Mouse (Mus musculus) hindbrain, embryonic 16.5 days (tissue): ENCODE measurements around the gene Cbx8. TPM values are rescaled to one million over a fixed set of nuclear protein-coding genes. Genes with fewer than 3 reads are reported as not detected.

Source experiments
- ATAC-seq: fragments of 200-750 bp; cut with Nextera tagmentation; 2 replicates; pipeline ENCODE4 v1.8.0; 2017; ENCODE audit warnings: moderate TSS enrichment, moderate library complexity
- H3K27ac ChIP-seq: fragments of 300-500 bp; sonication (generic); 2 replicates; pipeline ENCODE4 v1.5.1; 2014; ENCODE audit warnings: low read depth, mild to moderate bottlenecking, control low read depth, low read length, moderate library complexity
- H3K27me3 ChIP-seq: fragments of 300-500 bp; sonication (generic); replicated peaks from 2 replicates; pipeline ENCODE4 v1.6.1; 2014; ENCODE audit warnings: low read length; ENCODE audit not compliant: control insufficient read depth, insufficient read depth
- H3K36me3 ChIP-seq: fragments of 300-500 bp; sonication (generic); 2 replicates; pipeline ENCODE4 v1.6.1; 2014; ENCODE audit warnings: mild to moderate bottlenecking, low read length, moderate library complexity, mixed read lengths; ENCODE audit not compliant: control insufficient read depth, insufficient read depth
- H3K4me1 ChIP-seq: fragments of 300-500 bp; sonication (generic); 2 replicates; pipeline ENCODE4 v1.6.1; 2014; ENCODE audit warnings: low read depth, low read length; ENCODE audit not compliant: control insufficient read depth, insufficient read depth
- H3K4me2 ChIP-seq: fragments of 300-500 bp; sonication (generic); 2 replicates; pipeline ENCODE4 v1.6.1; 2014; ENCODE audit warnings: mild to moderate bottlenecking, low read length, control low read depth, moderate library complexity
- H3K4me3 ChIP-seq: fragments of 300-500 bp; sonication (generic); 2 replicates; pipeline ENCODE4 v1.5.1; 2014; ENCODE audit warnings: mild to moderate bottlenecking, low read length, control low read depth, moderate library complexity
- H3K9ac ChIP-seq: fragments of 300-500 bp; sonication (generic); 2 replicates; pipeline ENCODE4 v1.6.1; 2014; ENCODE audit warnings: low read depth, mild to moderate bottlenecking, control low read depth, low read length, moderate library complexity
- H3K9me3 ChIP-seq: fragments of 300-500 bp; sonication (generic); 2 replicates; pipeline ENCODE4 v1.6.1; 2014; ENCODE audit warnings: mild to moderate bottlenecking, low read length, moderate library complexity; ENCODE audit not compliant: control insufficient read depth
- WGBS: fragments of 180-500 bp; shearing (Covaris S2); extraction: QIAGEN DNeasy Blood & Tissue Kit; methylation state at CpG from one replicate; pipeline ENCODE4 v1.1.7; 2014; 5-methylcytosine and 5-hydroxymethylcytosine counted together
- polyA plus RNA-seq: library from polyadenylated mRNA; unstranded; fragments of >200 nt; fragmentation: Nextera tagmentation; extraction: Ambion mirVana; gene quantifications from 2 replicates; pipeline ENCODE4 v1.2.1, GENCODE M21; 2015

Gene Cbx8
- polyA plus RNA-seq, 1 experiment from 2014 or later, result 9.5 TPM

DNA sequence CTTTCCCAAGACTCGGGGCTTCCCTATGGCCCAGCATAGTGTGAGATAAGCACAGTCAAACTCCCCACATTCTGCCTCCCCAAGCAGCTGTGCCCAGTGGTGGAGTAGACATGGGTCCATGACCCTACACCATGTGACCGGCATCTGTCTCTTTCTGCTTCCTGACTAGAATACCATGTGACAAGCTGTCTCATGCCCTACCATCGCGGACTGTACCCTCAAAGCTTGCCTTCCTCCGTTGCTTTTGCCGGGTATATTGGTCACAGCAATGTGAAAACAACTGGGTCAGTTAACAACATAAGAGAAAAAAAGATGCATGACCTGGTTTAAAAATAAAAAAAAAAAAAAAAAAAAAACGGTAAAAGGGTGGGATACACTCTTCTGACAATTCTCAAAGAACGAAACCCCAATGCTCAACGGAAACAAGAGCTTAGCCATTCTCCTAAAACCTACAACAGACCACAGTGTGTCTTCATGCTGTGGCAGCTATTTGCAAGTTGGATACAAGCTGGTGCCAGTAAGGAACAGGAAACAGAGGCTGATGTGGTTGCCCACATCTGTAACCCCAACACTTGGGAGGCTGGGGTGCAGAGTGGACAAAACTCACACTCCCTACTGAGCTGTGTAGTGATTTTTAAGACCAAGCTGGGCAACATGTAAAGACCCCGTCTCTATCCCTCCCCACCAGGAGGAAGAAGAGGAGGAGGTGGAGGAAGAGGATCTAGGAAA lies 35.1 kb downstream of the Cbx8 start:
- 89% methylated on average over 10 of the region's 10 CpGs for WGBS
- Histone ChIP-seq H3K27me3 (no peaks in the 10 kb centered on the region), H3K36me3 (no peaks in the 10 kb centered on the region), H3K4me1 (no peaks in the 10 kb centered on the region), H3K4me2 (no peak overlapping the region), H3K9me3 (no peaks in the 10 kb centered on the region), H3K4me3 (no peak overlapping the region), H3K9ac (no peak overlapping the region), H3K27ac (no peak overlapping the region)
- ATAC-seq, result no peak

DNA sequence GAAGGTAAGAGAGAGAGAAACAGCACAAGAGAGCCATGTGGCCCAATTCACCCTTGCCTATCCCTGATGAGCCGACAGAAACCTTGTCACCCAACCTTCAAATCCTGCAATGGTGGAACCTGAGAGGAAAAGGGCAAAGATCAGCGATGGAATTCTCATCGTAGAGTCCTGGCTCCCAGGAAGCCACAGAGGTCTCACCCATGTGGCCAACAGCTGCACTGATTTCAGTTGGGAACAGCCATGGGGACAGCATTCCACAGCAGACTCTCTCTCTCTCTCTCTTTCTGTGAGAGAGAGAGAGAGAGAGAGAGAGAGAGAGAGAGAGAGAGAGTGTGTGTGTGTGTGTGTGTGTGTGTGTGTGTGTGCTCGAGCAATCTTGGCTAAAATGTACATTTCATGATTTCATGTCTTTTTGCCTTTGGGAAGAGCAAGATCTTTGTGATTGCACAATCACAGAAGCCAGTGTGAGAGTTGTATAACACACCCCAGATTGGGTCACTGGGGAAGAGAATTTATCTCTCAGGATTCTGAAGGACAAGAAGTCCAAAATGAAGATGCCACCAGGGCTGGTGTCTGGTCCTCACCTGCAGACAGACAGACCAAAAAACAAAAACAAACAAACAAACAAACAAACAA lies 39.2 kb downstream of the Cbx8 start:
- Histone ChIP-seq H3K36me3 (no peaks in the 10 kb centered on the region), H3K4me3 (no peak overlapping the region), H3K27me3 (no peaks in the 10 kb centered on the region), H3K4me1 (peaks cover 19% of the 10 kb centered on the region), H3K27ac (no peak overlapping the region), H3K9ac (no peak overlapping the region), H3K4me2 (no peak overlapping the region), H3K9me3 (no peaks in the 10 kb centered on the region)
- 74% methylated on average over 4 of the region's 4 CpGs for WGBS
- no peak for ATAC-seq

DNA sequence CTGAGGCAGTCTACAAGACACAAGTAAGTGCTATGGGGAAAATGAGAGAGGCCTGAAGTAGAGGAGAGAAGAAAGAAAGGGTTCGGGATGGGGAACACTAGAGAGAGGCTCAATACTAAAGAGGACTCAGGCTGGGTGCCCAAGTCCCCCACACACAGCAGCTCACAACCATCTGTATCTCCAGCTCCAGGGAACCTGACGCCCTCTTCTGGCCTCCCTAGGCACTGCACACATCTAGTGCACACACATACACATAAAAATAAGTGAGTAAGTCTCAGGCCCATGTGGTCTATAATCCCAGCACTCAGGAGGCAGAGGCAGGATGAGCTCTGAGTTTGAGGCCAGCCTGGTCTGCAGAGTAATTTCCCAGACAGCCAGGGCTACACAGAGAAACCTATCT lies 39.9 kb downstream of the Cbx8 start:
- Histone ChIP-seq H3K4me2 (no peak overlapping the region), H3K9ac (no peak overlapping the region), H3K36me3 (no peaks in the 10 kb centered on the region), H3K27ac (no peak overlapping the region), H3K4me3 (no peak overlapping the region), H3K4me1 (peaks cover 19% of the 10 kb centered on the region), H3K27me3 (no peaks in the 10 kb centered on the region), H3K9me3 (no peaks in the 10 kb centered on the region)
- WGBS, result 73% methylated on average over 2 of the region's 2 CpGs
- no peak for ATAC-seq

DNA sequence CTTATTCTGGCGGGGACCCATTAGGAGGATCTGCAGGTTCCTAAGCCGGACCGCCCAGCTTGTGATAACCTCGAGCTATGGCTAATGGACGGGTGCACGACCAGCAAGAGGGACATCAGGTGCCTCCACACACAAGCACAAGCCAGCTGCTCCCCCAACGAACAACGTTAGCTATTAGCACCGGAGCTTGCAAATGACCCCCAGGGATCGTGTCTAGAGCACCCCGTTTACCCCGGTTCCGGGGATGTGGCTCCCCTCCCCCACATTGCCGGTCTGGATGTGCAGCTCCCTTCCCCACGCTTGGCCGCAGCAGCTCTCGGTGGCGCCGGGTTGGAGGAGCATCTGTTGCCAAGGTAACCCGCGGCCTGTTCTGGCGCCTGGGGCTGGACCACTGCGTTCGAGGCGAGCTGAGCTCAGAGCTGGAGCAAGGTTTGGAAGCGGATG lies 41.4 kb downstream of the Cbx8 start:
- Histone ChIP-seq H3K4me3 (peak overlapping the region; percentile 31), H3K36me3 (no peaks in the 10 kb centered on the region), H3K27ac (peak overlapping the region; percentile 76), H3K27me3 (no peaks in the 10 kb centered on the region), H3K9ac (peak overlapping the region; percentile 52), H3K9me3 (no peaks in the 10 kb centered on the region), H3K4me2 (peak overlapping the region; percentile 61), H3K4me1 (peaks cover 24% of the 10 kb centered on the region)
- WGBS, result 1% methylated on average over 26 of the region's 26 CpGs
- peak; percentile 76 for ATAC-seq

DNA sequence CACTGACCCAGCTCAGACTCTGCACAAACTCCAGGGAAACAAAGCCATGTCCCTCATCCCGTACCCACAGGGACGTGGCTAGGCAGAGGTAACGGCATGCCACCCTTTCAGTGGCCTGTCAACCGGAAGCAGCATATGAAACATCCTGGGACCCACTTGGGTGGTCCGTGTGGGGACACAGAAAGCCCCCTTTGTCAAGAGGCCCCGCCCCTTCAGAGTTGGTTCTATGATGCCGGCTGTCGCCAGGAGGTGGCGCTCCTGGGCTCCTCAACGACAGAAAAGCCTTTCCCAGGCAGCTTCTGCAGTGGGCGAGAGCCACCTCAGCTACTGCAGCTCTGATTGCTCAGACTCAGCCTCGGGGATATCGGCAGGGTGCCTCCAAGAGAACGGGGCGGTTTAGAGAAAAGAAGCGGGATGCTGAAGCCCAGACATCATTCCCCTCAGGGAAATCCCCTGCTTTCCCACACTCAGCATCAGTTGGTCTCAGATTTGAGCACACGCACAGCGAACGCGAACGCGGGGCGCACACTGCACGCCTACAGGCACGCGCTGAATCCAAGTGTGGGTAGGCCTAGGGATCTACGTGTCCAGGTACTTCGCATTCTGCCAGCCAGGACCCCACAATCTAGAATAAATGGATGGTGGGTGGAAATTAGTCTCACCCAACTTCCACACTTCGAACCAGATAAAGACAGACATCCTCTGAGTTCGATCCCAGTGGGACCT lies 42.1 kb downstream of the Cbx8 start:
- no peaks in the 10 kb centered on the region for H3K27me3 ChIP-seq
- H3K4me2 ChIP-seq, result peak overlapping the region; percentile 61
- peak; percentile 83 for ATAC-seq
- peak overlapping the region; percentile 52 for H3K9ac ChIP-seq
- H3K9me3 ChIP-seq, result no peaks in the 10 kb centered on the region
- H3K36me3 ChIP-seq, result no peaks in the 10 kb centered on the region
- WGBS, result 7% methylated on average over 30 of the region's 30 CpGs
- H3K4me1 ChIP-seq, result peaks cover 24% of the 10 kb centered on the region
- peak overlapping the region; percentile 31 for H3K4me3 ChIP-seq
- H3K27ac ChIP-seq, result peak overlapping the region; percentile 76

DNA sequence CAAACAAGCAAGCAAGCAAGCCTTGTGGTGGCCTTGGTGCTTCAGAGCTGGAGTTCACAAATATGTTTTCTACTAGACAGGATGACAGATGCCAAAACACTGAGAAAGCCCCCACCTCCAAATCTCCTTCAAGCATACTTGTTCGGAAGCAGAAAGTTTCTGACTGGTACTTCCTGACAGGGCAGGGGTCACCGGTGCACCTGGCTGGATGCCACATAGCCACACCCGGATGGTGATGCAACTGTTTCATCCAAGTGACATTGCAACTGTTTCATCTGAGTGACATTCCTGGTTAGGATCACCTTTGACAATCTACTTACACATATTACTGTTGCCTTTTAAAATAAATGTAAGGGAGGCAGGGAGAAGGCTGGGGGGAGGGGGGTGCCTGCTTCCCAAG lies 43.6 kb downstream of the Cbx8 start:
- no peak overlapping the region for H3K4me2 ChIP-seq
- WGBS, result 78% methylated on average over 3 of the region's 3 CpGs
- no peaks in the 10 kb centered on the region for H3K27me3 ChIP-seq
- no peaks in the 10 kb centered on the region for H3K36me3 ChIP-seq
- H3K9me3 ChIP-seq, result no peaks in the 10 kb centered on the region
- H3K27ac ChIP-seq, result no peak overlapping the region
- no peak overlapping the region for H3K9ac ChIP-seq
- no peak for ATAC-seq
- peaks cover 24% of the 10 kb centered on the region for H3K4me1 ChIP-seq
- no peak overlapping the region for H3K4me3 ChIP-seq

DNA sequence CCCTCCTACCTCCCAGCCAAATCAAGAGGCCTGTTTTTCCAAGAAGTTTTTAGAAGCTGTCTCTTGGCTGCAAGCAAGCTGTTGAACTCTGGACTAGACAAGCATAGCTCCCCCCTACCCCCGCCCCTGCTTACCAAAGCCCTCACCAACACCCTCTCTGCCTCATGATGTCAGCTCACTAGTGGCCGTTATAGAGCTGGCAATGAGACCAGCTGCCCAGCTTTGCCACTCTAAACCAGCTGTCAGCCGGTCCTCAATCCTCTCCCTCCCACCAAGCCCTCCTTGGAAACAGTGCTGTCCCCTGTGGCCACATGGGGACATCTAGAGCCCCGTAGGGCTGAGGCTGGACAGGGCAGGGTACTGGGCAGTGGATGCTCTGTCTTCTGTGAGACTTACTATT lies 45.3 kb downstream of the Cbx8 start:
- H3K9me3 ChIP-seq, result no peaks in the 10 kb centered on the region
- H3K4me1 ChIP-seq, result peaks cover 24% of the 10 kb centered on the region
- no peak overlapping the region for H3K4me3 ChIP-seq
- H3K36me3 ChIP-seq, result no peaks in the 10 kb centered on the region
- no peaks in the 10 kb centered on the region for H3K27me3 ChIP-seq
- no peak for ATAC-seq
- H3K4me2 ChIP-seq, result no peak overlapping the region
- 30% methylated on average over 4 of the region's 4 CpGs for WGBS
- H3K27ac ChIP-seq, result no peak overlapping the region
- peak overlapping the region; percentile 38 for H3K9ac ChIP-seq

DNA sequence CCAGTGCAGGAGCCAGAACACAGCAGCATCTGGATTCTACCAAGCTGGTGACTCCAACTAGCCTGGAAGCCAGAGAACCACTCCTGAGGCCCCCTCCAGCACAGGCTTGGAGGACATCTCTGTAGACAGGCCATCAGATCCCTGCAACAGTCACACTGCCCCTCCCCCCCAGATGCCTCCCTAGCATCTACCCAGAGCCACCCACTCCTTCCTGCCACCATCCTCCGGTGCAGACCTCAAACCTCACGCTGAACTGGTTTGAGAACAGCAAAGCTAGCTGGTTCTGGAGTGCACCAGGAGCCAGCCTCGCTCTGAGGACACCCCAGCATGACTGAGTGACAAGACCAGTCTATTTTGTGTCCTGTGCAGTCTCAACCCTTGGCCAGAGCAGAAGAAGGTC lies 48.0 kb downstream of the Cbx8 start:
- Histone ChIP-seq H3K4me3 (no peak overlapping the region), H3K9me3 (no peaks in the 10 kb centered on the region), H3K4me2 (no peak overlapping the region), H3K36me3 (no peaks in the 10 kb centered on the region), H3K4me1 (peaks cover 5% of the 10 kb centered on the region; the same call in 1 of the 2 replicates), H3K27ac (no peak overlapping the region), H3K27me3 (no peaks in the 10 kb centered on the region), H3K9ac (no peak overlapping the region)
- 62% methylated on average over 3 of the region's 3 CpGs for WGBS
- ATAC-seq, result no peak

DNA sequence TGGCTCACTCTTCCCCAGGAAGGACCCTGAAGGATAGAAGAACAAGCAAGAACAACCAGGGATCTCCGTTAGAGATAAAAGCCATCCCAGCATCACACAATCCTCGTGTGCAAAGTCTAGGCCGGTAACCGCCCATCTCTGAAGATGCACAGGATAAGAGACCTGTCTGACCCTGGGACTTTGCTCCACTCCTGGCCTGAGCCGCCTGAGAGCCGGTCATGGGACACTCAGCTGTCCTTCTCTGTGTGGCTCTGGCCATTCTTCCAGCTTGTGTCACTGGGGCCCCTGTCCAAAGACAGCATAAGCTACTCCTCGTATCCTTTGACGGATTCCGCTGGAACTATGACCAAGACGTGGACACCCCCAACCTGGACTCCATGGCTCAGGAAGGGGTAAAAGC lies 52.8 kb downstream of the Cbx8 start, which contains the start of gene Enpp7:
TSS of gene Enpp7 (plus strand) at position 190 of the 400 bp plus-strand sequence.
- Histone ChIP-seq H3K9ac (no peak within 1 kb of the TSS), H3K4me3 (no peak within 1 kb of the TSS), H3K27ac (no peak within 1 kb of the TSS), H3K36me3 (no peaks in the 10 kb centered on the region), H3K4me2 (no peak within 1 kb of the TSS), H3K9me3 (no peaks in the 10 kb centered on the region), H3K27me3 (no peaks in the 10 kb centered on the region), H3K4me1 (no peaks in the 10 kb centered on the region; the same call in 1 of the 2 replicates)
- no peak for ATAC-seq
- WGBS, result 89% methylated on average over 10 of the region's 10 CpGs
